Mouse (Mus musculus): ENCODE data around the gene Slit1. TPM values are rescaled to one million over a fixed set of nuclear protein-coding genes. Genes with fewer than 3 reads are reported as not detected.

Slit1 gene
- polyA plus RNA-seq, 1 experiment from 2014 or later: 0.07 TPM

DNA sequence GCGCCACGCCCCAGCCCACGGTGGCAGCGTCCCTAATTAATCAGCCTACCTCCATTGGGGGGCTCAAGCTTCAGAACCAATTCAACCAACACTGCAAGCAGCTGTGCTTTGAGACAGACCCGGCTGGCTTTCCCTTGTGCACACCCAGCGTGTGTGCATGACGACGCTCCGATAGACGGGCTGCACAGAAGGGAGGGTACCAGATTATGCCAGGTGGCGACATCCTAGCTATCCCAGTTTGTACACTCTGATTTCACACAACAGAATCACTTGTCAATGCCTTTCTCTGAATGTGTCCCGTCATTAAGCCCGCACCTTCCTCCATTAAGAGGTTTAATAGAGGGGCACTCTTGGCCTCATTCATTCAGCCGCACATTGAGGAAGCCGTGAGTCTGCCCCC lies 11.3 kb upstream of the Slit1 start:
- peaks cover 14% of the 10 kb centered on the region; the same call in 1 of the 2 replicates for H3K27me3 ChIP-seq (replicated peaks)
- H3K4me3 ChIP-seq: no peak overlapping the region
- 75% methylated on average over 15 of the region's 15 CpGs for WGBS (ENCODE audit: insufficient replicate concordance)
- H3K36me3 ChIP-seq: no peaks in the 10 kb centered on the region
- no peak overlapping the region for H3K4me2 ChIP-seq
- H3K27ac ChIP-seq: no peak overlapping the region
- ATAC-seq: no peak
- H3K9me3 ChIP-seq (replicated peaks): no peaks in the 10 kb centered on the region
- no peaks in the 10 kb centered on the region for H3K4me1 ChIP-seq
- no peak overlapping the region for H3K9ac ChIP-seq

- H3K27me3 ChIP-seq (replicated peaks): peaks cover 16% of the 10 kb centered on the region; the same call in 1 of the 2 replicates
- WGBS (ENCODE audit: insufficient replicate concordance): 66% methylated on average over 11 of the region's 11 CpGs
These were observed 8.4 kb upstream of the Slit1 start for GRCm38 (mm10) chr19:41751906-41752305.

DNA sequence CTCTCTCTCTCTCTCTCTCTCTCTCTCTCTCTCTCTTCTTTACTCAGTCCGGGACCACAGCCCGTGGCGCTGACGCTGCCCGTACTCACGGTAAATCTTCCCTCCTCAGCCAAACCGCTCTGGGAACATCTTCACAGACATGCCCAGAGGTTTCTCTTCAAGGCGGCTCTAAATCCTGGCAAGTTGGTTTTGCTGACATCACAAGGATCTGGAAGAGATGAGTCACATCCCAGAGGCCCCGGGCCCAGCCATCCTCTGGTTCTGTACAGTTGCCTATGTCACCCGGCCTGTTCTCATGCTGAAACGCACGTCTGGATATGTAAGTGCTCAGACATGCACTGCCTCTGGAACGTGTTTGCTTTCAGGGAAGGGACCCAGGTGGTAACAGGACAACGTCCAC lies 4.0 kb upstream of the Slit1 start:
- no peak overlapping the region for H3K4me2 ChIP-seq
- peaks cover 13% of the 10 kb centered on the region for H3K4me1 ChIP-seq
- no peaks in the 10 kb centered on the region for H3K9me3 ChIP-seq (replicated peaks)
- no peak for ATAC-seq
- H3K36me3 ChIP-seq: no peaks in the 10 kb centered on the region
- WGBS (ENCODE audit: insufficient replicate concordance): 79% methylated on average over 14 of the region's 14 CpGs
- H3K9ac ChIP-seq: no peak overlapping the region
- no peak overlapping the region for H3K27ac ChIP-seq
- H3K4me3 ChIP-seq: no peak overlapping the region
- peaks cover 59% of the 10 kb centered on the region for H3K27me3 ChIP-seq (replicated peaks)

More at GRCm38 (mm10) chr19:41751906-41752305, 8.4 kb upstream of the Slit1 start:
- Histone ChIP-seq H3K4me3 (no peak overlapping the region), H3K27ac (no peak overlapping the region), H3K4me2 (no peak overlapping the region), H3K4me1 (no peaks in the 10 kb centered on the region), H3K36me3 (no peaks in the 10 kb centered on the region), H3K9me3 (replicated peaks) (no peaks in the 10 kb centered on the region), H3K9ac (no peak overlapping the region)
- ATAC-seq: no peak

DNA sequence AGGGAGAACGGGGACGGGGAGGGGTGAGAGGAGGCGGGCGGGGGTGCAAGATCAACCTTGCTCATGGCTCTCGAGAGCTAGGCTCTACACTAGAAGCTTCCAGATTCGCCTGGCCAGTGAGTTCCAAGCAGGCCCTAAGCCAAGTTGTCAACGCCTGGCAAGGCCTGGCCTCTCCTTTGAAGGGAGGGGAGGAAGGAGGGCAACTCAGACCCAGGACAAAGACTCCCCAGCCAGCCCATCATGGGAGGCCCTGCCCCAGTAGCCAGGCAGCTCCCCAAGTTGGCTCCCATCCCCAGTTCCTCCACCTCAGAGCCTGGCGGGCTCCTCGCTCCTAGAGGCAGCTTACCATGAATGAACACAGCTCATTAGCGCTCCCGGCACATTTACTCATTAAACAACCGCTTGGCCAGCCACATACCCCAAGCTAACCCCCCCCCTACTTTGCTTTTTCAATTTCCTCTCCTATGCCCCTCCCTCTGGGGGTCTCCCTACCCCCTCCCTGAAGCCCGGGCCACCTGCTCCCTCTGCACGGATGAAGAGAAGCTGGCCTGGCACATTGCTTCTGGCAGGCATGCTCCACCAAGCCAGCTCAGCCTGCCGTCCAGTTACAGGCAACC lies 2.6 kb upstream of the Slit1 start:
- Histone ChIP-seq H3K4me2 (no peak overlapping the region), H3K27ac (no peak overlapping the region), H3K4me3 (no peak overlapping the region), H3K4me1 (peaks cover 13% of the 10 kb centered on the region), H3K27me3 (replicated peaks) (peaks cover 61% of the 10 kb centered on the region), H3K36me3 (no peaks in the 10 kb centered on the region), H3K9me3 (replicated peaks) (no peaks in the 10 kb centered on the region), H3K9ac (no peak overlapping the region)
- ATAC-seq: no peak
- 59% methylated on average over 14 of the region's 15 CpGs for WGBS (ENCODE audit: insufficient replicate concordance)

- no peaks in the 10 kb centered on the region for H3K9me3 ChIP-seq (replicated peaks)
- 17% methylated on average over 4 of the region's 4 CpGs for WGBS (ENCODE audit: insufficient replicate concordance)
- H3K4me3 ChIP-seq: no peak overlapping the region
- no peaks in the 10 kb centered on the region for H3K36me3 ChIP-seq
- H3K9ac ChIP-seq: peak overlapping the region; percentile 50; the same call in 1 of the 2 replicates
- peaks cover 48% of the 10 kb centered on the region for H3K4me1 ChIP-seq
- no peak for ATAC-seq
- 0 out of 2 replicates have a peak overlapping the region, but pooled peaks have one; percentile 27 for H3K27ac ChIP-seq
- H3K4me2 ChIP-seq: peak overlapping the region; percentile 80
- H3K27me3 ChIP-seq (replicated peaks): peaks cover 83% of the 10 kb centered on the region
These were observed 4.6 kb downstream of the Slit1 start for GRCm38 (mm10) chr19:41738896-41739295.

GRCm38 (mm10) chr19:41738429-41738805 lies 5.0 kb downstream of the Slit1 start:
- Histone ChIP-seq H3K4me2 (peak overlapping the region; percentile 80), H3K27ac (peak overlapping the region; percentile 70), H3K4me3 (peak overlapping the region; percentile 47), H3K36me3 (no peaks in the 10 kb centered on the region), H3K9ac (peak overlapping the region; percentile 50; the same call in 1 of the 2 replicates), H3K9me3 (replicated peaks) (no peaks in the 10 kb centered on the region), H3K27me3 (replicated peaks) (peaks cover 78% of the 10 kb centered on the region), H3K4me1 (peaks cover 44% of the 10 kb centered on the region)
- WGBS (ENCODE audit: insufficient replicate concordance): 9% methylated on average over 14 of the region's 14 CpGs
- peak; percentile 79 for ATAC-seq

DNA sequence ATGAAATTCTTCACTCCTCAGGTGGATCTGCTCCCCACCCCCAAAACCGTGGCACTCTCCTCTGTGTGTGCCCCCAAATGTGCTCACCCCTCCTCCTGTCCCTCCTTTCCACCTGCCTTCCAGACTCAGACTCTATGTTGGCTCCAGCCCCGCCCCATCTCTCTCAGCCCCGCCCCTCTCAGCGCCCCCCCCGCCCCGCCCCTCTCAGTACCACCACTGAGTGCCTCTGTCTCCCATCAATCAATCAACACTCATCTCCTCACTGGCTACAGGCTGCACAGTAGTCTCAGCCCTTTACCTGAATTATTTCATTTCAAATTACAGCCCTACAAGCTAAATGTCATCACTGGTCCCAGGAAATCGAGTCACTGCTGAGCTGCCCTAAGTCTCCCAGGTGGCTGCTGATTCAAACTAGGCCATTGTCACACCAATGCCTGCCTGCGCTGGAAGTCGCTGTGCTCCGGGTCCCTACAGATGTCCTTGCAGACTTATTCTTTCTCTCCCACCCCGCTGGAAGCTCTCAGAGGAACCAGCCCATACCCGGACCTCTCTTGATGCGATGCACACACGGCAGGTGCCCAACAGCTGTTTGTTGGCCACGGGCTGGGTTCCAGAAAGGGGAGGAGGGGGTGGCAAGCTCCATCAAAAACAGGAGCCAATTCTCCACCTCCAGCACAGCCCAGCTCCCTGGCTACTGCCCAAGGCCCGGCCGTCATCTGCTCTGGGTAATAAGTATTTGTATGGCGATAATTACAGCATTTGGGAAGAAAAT lies 5.6 kb downstream of the Slit1 start:
- Histone ChIP-seq H3K4me3 (peak overlapping the region; percentile 47), H3K9me3 (replicated peaks) (no peaks in the 10 kb centered on the region), H3K36me3 (no peaks in the 10 kb centered on the region), H3K9ac (peak overlapping the region; percentile 50), H3K27ac (peak overlapping the region; percentile 70), H3K4me1 (peaks cover 39% of the 10 kb centered on the region), H3K27me3 (replicated peaks) (peaks cover 75% of the 10 kb centered on the region), H3K4me2 (peak overlapping the region; percentile 80)
- 6% methylated on average over 18 of the region's 18 CpGs for WGBS (ENCODE audit: insufficient replicate concordance)
- peak; percentile 73 for ATAC-seq

DNA sequence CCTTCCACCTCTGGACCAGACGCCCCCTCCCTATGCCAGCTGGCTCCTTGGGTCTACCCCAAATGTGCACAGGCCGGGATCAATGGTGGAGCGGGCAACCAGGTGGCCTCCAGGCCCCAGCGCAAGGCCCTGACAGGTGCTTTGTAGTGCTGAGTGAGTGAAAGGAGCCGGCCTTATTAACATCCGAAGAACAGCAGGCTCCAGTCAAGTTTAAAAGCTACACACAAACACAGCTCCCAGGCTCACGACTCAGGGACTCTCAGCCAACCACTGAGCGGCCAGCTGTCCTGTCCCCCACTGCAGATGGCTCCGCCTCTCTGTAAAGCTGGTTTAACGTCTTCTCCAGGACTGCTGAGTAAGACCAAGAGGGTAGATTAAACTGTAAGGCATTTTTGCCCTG lies 8.8 kb downstream of the Slit1 start:
- Histone ChIP-seq H3K27me3 (replicated peaks) (peaks cover 45% of the 10 kb centered on the region), H3K4me2 (no peak overlapping the region), H3K4me1 (peaks cover 36% of the 10 kb centered on the region), H3K36me3 (no peaks in the 10 kb centered on the region), H3K9me3 (replicated peaks) (peaks cover 7% of the 10 kb centered on the region; the same call in 1 of the 2 replicates), H3K9ac (no peak overlapping the region), H3K4me3 (no peak overlapping the region), H3K27ac (no peak overlapping the region)
- WGBS (ENCODE audit: insufficient replicate concordance): 34% methylated on average over 10 of the region's 10 CpGs
- ATAC-seq: peak; percentile 13; the same call in 1 of the 2 replicates

DNA sequence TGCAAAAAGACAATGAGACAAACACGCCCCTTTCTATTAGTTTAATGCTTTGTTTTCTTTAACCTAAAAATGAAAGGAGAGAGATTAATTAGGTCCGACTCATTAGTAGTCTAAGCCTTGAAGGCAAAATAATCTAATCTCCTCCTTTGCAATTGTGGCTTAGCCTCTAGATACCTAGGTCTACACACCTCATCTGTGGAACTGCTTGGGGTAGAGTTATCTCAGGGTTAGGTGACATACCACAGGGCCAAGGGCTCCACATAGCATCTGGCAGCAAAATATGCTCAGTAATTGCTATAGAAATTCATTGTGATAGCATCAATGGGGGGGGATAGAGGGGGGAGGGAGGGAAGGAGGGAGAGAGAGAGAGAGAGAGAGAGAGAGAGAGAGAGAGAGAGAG lies 18.0 kb downstream of the Slit1 start:
- Histone ChIP-seq H3K4me2 (no peak overlapping the region), H3K36me3 (no peaks in the 10 kb centered on the region), H3K27ac (no peak overlapping the region), H3K9me3 (replicated peaks) (no peaks in the 10 kb centered on the region), H3K4me3 (no peak overlapping the region), H3K4me1 (peaks cover 6% of the 10 kb centered on the region), H3K27me3 (replicated peaks) (0 out of 2 replicates have a peak, but pooled peaks cover 3% of the 10 kb centered on the region), H3K9ac (no peak overlapping the region)
- 33% methylated on average over 2 of the region's 2 CpGs for WGBS (ENCODE audit: insufficient replicate concordance)
- no peak for ATAC-seq

DNA sequence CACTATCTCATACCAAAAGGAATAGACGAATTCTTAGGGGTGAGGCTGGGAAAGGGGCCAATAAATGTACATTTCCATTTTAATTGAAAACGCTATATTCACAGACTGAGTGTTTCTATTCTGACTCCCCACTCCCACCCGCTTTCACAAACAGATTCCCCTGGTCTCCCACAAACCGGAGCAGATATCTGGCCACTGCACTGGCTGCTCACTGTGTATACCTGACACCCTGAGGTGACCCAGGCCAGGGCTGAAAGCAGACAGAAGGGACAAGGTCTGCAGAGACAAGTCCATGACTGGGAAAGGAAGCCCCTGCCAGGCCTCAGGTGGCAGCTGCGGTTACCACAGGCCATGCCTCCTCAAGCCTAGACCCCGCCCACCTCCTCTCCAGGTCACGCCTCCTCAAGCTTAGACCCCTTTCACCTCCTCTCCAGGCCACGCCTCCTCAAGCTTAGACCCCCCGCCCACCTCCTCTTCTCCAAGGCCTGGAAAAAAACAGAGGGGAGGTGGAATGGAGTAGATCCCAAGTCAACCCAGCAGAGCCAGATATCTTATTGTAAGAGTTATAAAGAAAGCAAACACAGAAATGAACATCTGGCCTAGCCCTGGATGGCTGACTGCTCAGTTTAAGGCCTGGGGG lies 18.5 kb downstream of the Slit1 start:
- no peak for ATAC-seq
- 36% methylated on average over 9 of the region's 9 CpGs for WGBS (ENCODE audit: insufficient replicate concordance)
- H3K4me2 ChIP-seq: no peak overlapping the region

GRCm38 (mm10) chr19:41723337-41723736 lies 20.1 kb downstream of the Slit1 start:
- H3K9me3 ChIP-seq (replicated peaks): no peaks in the 10 kb centered on the region
- H3K4me1 ChIP-seq: peaks cover 6% of the 10 kb centered on the region
- no peak overlapping the region for H3K4me3 ChIP-seq
- no peak for ATAC-seq
- 29% methylated on average over 2 of the region's 2 CpGs for WGBS (ENCODE audit: insufficient replicate concordance)
- H3K4me2 ChIP-seq: no peak overlapping the region
- H3K9ac ChIP-seq: no peak overlapping the region
- H3K27me3 ChIP-seq (replicated peaks): peaks cover 7% of the 10 kb centered on the region
- H3K27ac ChIP-seq: no peak overlapping the region
- H3K36me3 ChIP-seq: no peaks in the 10 kb centered on the region

More for the DNA sequence above, 18.5 kb downstream of the Slit1 start:
- H3K4me1 ChIP-seq: peaks cover 6% of the 10 kb centered on the region
- H3K9ac ChIP-seq: no peak overlapping the region
- H3K27me3 ChIP-seq (replicated peaks): 0 out of 2 replicates have a peak, but pooled peaks cover 3% of the 10 kb centered on the region
- H3K9me3 ChIP-seq (replicated peaks): no peaks in the 10 kb centered on the region
- H3K4me3 ChIP-seq: no peak overlapping the region
- H3K27ac ChIP-seq: no peak overlapping the region
- no peaks in the 10 kb centered on the region for H3K36me3 ChIP-seq

DNA sequence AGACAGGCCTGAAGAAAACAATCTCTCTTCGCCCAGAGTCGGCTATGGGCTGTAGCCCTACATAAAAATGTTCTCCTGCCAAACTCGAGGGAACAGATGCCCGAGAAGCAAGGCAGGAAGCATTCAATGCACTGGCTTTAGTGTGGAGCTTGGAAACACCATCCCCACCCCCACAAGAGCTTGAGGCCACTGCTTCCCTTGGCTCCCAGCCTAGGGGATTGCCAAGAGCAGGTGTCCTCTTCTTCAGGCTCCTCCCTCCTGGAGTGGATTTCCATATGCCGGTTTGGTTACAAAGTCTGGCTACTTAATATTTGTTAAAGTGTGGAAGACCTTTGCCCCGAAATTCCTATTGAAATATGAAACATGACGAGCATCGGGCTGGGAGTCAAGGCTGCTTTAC lies 24.0 kb downstream of the Slit1 start:
- no peaks in the 10 kb centered on the region for H3K4me1 ChIP-seq
- H3K27ac ChIP-seq: no peak overlapping the region
- no peak for ATAC-seq
- 71% methylated on average over 8 of the region's 8 CpGs for WGBS (ENCODE audit: insufficient replicate concordance)
- H3K9me3 ChIP-seq (replicated peaks): no peaks in the 10 kb centered on the region
- no peak overlapping the region for H3K4me2 ChIP-seq
- peaks cover 29% of the 10 kb centered on the region for H3K27me3 ChIP-seq (replicated peaks)
- H3K9ac ChIP-seq: no peak overlapping the region
- H3K36me3 ChIP-seq: no peaks in the 10 kb centered on the region
- H3K4me3 ChIP-seq: no peak overlapping the region

All from liver, embryonic 12.5 days (tissue).